Mouse (Mus musculus) heart, postnatal 0 days (tissue): Measurements from ENCODE around the gene Tenm2.

Source experiments
- CTCF ChIP-seq: IDR thresholded peaks from 2 replicates; pipeline ENCODE4 v1.5.1; 2016; ENCODE audit warnings: antibody characterized with exemption, control low read depth, low read depth
- EP300 ChIP-seq: IDR thresholded peaks from 2 replicates; pipeline ENCODE4 v1.6.1; 2016; ENCODE audit warnings: antibody characterized with exemption, low read depth

- TF ChIP-seq CTCF (no peak), EP300 (no peak)
Measured at GRCm38 (mm10) chr11:36365067-36365466, 870.7 kb downstream of the Tenm2 start.
